Mouse (Mus musculus) thymus, adult 2 months (tissue): Measurements from ENCODE around the gene C1rb.
"Not testable (repeated sequence)": the region's sequence is repeated elsewhere in the genome, so short reads cannot be mapped to it uniquely, and the experiment has no call there.

Experiments used
- CTCF ChIP-seq: fragments of 200-500 bp; IDR thresholded peaks from 2 replicates; pipeline ENCODE4 v1.5.1; 2012; ENCODE audit warnings: mild to moderate bottlenecking, control low read depth, low read length, moderate library complexity, borderline replicate concordance; ENCODE audit not compliant: control insufficient read depth, poor library complexity, insufficient read depth; ENCODE audit errors: extremely low read depth
- POLR2A ChIP-seq: fragments of 200-500 bp; IDR thresholded peaks from 2 replicates; pipeline ENCODE4 v1.6.1; 2012; ENCODE audit warnings: mild to moderate bottlenecking, low read length, control low read depth, moderate library complexity; ENCODE audit not compliant: control insufficient read depth, poor library complexity, insufficient read depth; ENCODE audit errors: extremely low read depth

- TF ChIP-seq CTCF, POLR2A: not testable (repeated sequence)
These were observed 56.1 kb downstream of the C1rb start for GRCm38 (mm10) chr6:124626184-124626583.
